Mouse (Mus musculus): Measurements from ENCODE around the gene Gpr68.
A peak's percentile ranks its signal among the peaks of the same experiment; 100 is the strongest.

DNA sequence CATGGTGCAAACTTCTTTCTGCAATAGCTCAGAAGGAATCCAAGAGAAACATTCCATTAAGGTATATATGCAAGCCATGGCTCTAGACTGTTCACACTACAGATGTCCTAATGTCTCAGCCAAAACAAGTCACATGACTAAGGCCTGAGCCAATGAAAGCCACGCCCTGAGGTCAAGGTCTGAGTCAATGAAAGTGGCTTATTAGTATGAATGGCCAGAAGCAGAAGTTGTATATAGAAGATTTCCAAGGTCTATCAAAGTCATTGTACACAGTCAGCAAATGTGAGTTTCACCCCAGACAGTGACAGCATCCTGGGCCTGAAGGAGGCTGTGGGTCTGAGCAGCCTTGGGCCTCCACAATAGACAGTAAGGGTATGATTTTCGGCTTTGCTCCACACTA lies 77.0 kb downstream of the Gpr68 start:
- no peak for TF ChIP-seq POLR2A (IDR thresholded peaks at IDR 0.05; ENCODE audit: insufficient read length, low read depth)
- TF ChIP-seq TCF12 (IDR thresholded peaks at IDR 0.05; ENCODE audit: insufficient read depth, poor library complexity, severe bottlenecking), result no peak
- TF ChIP-seq POLR2AphosphoS2 (IDR thresholded peaks at IDR 0.05; ENCODE audit: insufficient read length, low read depth), result no peak
- no peak for TF ChIP-seq MYOD1 (IDR thresholded peaks at IDR 0.05; ENCODE audit: control insufficient read depth in 1 of 3, insufficient read length in 2 of 3, low read depth in 2 of 3)
- peak; percentile 40 for TF ChIP-seq USF1 (IDR thresholded peaks at IDR 0.05; ENCODE audit: low read depth)
